Mouse (Mus musculus) heart, adult 2 months (tissue): ENCODE data around the gene Icam1.

Experiments
- CTCF ChIP-seq: fragments of 200-600 bp; IDR thresholded peaks from 2 replicates; pipeline ENCODE4 v1.8.1; 2022; ENCODE audit warnings: antibody characterized with exemption, mild to moderate bottlenecking, moderate library complexity
- EP300 ChIP-seq: fragments of 200-500 bp; IDR thresholded peaks from 2 replicates; pipeline ENCODE4 v1.6.1; 2011; ENCODE audit warnings: low read depth, low read length, control low read depth; ENCODE audit not compliant: insufficient read depth

- no peak for TF ChIP-seq EP300
- no peak for TF ChIP-seq CTCF
Measured at GRCm38 (mm10) chr9:20997065-20997464, 18.7 kb upstream of the Icam1 start.
